Mouse (Mus musculus): ENCODE measurements around the gene Cadps2.

The Cadps2 gene

GRCm38 (mm10) chr6:23252196-23253135 is 586.8 kb downstream of the Cadps2 start:
- DNase-seq (ENCODE audit: extremely low spot score) = peak; percentile 59

- DNase-seq (ENCODE audit: extremely low spot score) = peak; percentile 21
Observed at GRCm38 (mm10) chr6:23251431-23251830, 587.8 kb downstream of the Cadps2 start.

- peak; percentile 47 for DNase-seq (ENCODE audit: extremely low spot score)
Observed at GRCm38 (mm10) chr6:23250288-23250955, 588.8 kb downstream of the Cadps2 start.

GRCm38 (mm10) chr6:23249616-23250287 is 589.5 kb downstream of the Cadps2 start:
- peak; percentile 75 for DNase-seq (ENCODE audit: extremely low spot score)

- peak; percentile 53 for DNase-seq (ENCODE audit: extremely low spot score)
Observed at GRCm38 (mm10) chr6:23249053-23249401, 590.2 kb downstream of the Cadps2 start.

GRCm38 (mm10) chr6:23248313-23249052 is 590.7 kb downstream of the Cadps2 start, which contains the start of gene Fezf1:
Fezf1 (minus strand) TSS chr6:23248362.
- peak; percentile 57 for DNase-seq (ENCODE audit: extremely low spot score)

GRCm38 (mm10) chr6:23247512-23248312 is 591.5 kb downstream of the Cadps2 start:
- peak; percentile 50 for DNase-seq (ENCODE audit: extremely low spot score)

- peak; percentile 55 for DNase-seq (ENCODE audit: extremely low spot score)
Observed at GRCm38 (mm10) chr6:23246790-23247511, 592.3 kb downstream of the Cadps2 start.

- no peak for DNase-seq (ENCODE audit: extremely low spot score)
Observed at GRCm38 (mm10) chr6:23246061-23246789, 593.0 kb downstream of the Cadps2 start.

- DNase-seq (ENCODE audit: extremely low spot score) = peak; percentile 62
Observed at GRCm38 (mm10) chr6:23245545-23246011, 593.6 kb downstream of the Cadps2 start.

- no peak for DNase-seq (ENCODE audit: extremely low spot score)
Observed at GRCm38 (mm10) chr6:23245121-23245520, 594.1 kb downstream of the Cadps2 start.

- DNase-seq (ENCODE audit: extremely low spot score) = peak; percentile 28
Observed at GRCm38 (mm10) chr6:23243821-23244760, 595.1 kb downstream of the Cadps2 start.
